Mouse (Mus musculus): Measurements from ENCODE around the gene Sh3pxd2a. TPM values are rescaled to one million over a fixed set of nuclear protein-coding genes. Genes with fewer than 3 reads are reported as not detected.

The Sh3pxd2a gene
- polyA plus RNA-seq, 1 experiment from 2014 or later: 1.8 TPM

- Histone ChIP-seq H3K9me3 (ENCODE audit: control insufficient read depth, low read length) (no peaks in the 10 kb centered on the region), H3K4me3 (ENCODE audit: low read length) (no peak overlapping the region), H3K36me3 (ENCODE audit: control insufficient read depth, insufficient read depth, low read length) (no peaks in the 10 kb centered on the region), H3K4me2 (ENCODE audit: low read length) (peak overlapping the region; percentile 53; the same call in 1 of the 2 replicates), H3K4me1 (ENCODE audit: control insufficient read depth, insufficient read depth, low read depth, low read length) (peaks cover 33% of the 10 kb centered on the region), H3K9ac (ENCODE audit: low read depth, low read length) (peak overlapping the region; percentile 50; the same call in 1 of the 2 replicates), H3K27ac (ENCODE audit: low read depth, low read length) (0 out of 2 replicates have a peak overlapping the region, but pooled peaks have one; percentile 12), H3K27me3 (replicated peaks; ENCODE audit: control insufficient read depth, insufficient read depth, low read length) (0 out of 2 replicates have a peak, but pooled peaks cover 5% of the 10 kb centered on the region)
- 61% methylated on average over 14 of the region's 14 CpGs for WGBS
- no peak for ATAC-seq
Observed at GRCm38 (mm10) chr19:47315091-47315916, 148.9 kb downstream of the Sh3pxd2a start.

- H3K36me3 ChIP-seq (ENCODE audit: control insufficient read depth, insufficient read depth, low read length): no peaks in the 10 kb centered on the region
- peak overlapping the region; percentile 50 for H3K9ac ChIP-seq (ENCODE audit: low read depth, low read length)
- peak overlapping the region; percentile 53 for H3K4me2 ChIP-seq (ENCODE audit: low read length)
- 4% methylated on average over 49 of the region's 49 CpGs for WGBS
- H3K27me3 ChIP-seq (replicated peaks; ENCODE audit: control insufficient read depth, insufficient read depth, low read length): 0 out of 2 replicates have a peak, but pooled peaks cover 5% of the 10 kb centered on the region
- peak; percentile 24; the same call in 1 of the 2 replicates for ATAC-seq
- peak overlapping the region; percentile 26 for H3K4me3 ChIP-seq (ENCODE audit: low read length)
- H3K27ac ChIP-seq (ENCODE audit: low read depth, low read length): peak overlapping the region; percentile 70
- peaks cover 25% of the 10 kb centered on the region for H3K4me1 ChIP-seq (ENCODE audit: control insufficient read depth, insufficient read depth, low read depth, low read length)
- no peaks in the 10 kb centered on the region for H3K9me3 ChIP-seq (ENCODE audit: control insufficient read depth, low read length)
Observed at GRCm38 (mm10) chr19:47314076-47314941, 149.9 kb downstream of the Sh3pxd2a start.

- 6% methylated on average over 11 of the region's 11 CpGs for WGBS
- peaks cover 25% of the 10 kb centered on the region for H3K4me1 ChIP-seq (ENCODE audit: control insufficient read depth, insufficient read depth, low read depth, low read length)
- no peaks in the 10 kb centered on the region for H3K9me3 ChIP-seq (ENCODE audit: control insufficient read depth, low read length)
- peak overlapping the region; percentile 70 for H3K27ac ChIP-seq (ENCODE audit: low read depth, low read length)
- H3K36me3 ChIP-seq (ENCODE audit: control insufficient read depth, insufficient read depth, low read length): no peaks in the 10 kb centered on the region
- 0 out of 2 replicates have a peak, but pooled peaks cover 5% of the 10 kb centered on the region for H3K27me3 ChIP-seq (replicated peaks; ENCODE audit: control insufficient read depth, insufficient read depth, low read length)
- peak; percentile 62 for ATAC-seq
- H3K4me2 ChIP-seq (ENCODE audit: low read length): peak overlapping the region; percentile 53
- H3K9ac ChIP-seq (ENCODE audit: low read depth, low read length): peak overlapping the region; percentile 50
- H3K4me3 ChIP-seq (ENCODE audit: low read length): 0 out of 2 replicates have a peak overlapping the region, but pooled peaks have one; percentile 6
Observed at GRCm38 (mm10) chr19:47313387-47314075, 150.7 kb downstream of the Sh3pxd2a start.

GRCm38 (mm10) chr19:47311162-47311561 lies 153.0 kb downstream of the Sh3pxd2a start:
- no peak for ATAC-seq
- H3K4me2 ChIP-seq (ENCODE audit: low read length): no peak overlapping the region
- WGBS: 86% methylated on average over 4 of the region's 4 CpGs

GRCm38 (mm10) chr19:47309824-47310223 lies 154.4 kb downstream of the Sh3pxd2a start:
- H3K4me1 ChIP-seq (ENCODE audit: control insufficient read depth, insufficient read depth, low read depth, low read length): peaks cover 18% of the 10 kb centered on the region
- H3K9me3 ChIP-seq (ENCODE audit: control insufficient read depth, low read length): no peaks in the 10 kb centered on the region
- no peak overlapping the region for H3K4me3 ChIP-seq (ENCODE audit: low read length)
- ATAC-seq: no peak
- H3K9ac ChIP-seq (ENCODE audit: low read depth, low read length): no peak overlapping the region
- no peak overlapping the region for H3K4me2 ChIP-seq (ENCODE audit: low read length)
- no peaks in the 10 kb centered on the region for H3K27me3 ChIP-seq (replicated peaks; ENCODE audit: control insufficient read depth, insufficient read depth, low read length)
- no peak overlapping the region for H3K27ac ChIP-seq (ENCODE audit: low read depth, low read length)
- 95% methylated on average over 12 of the region's 12 CpGs for WGBS
- no peaks in the 10 kb centered on the region for H3K36me3 ChIP-seq (ENCODE audit: control insufficient read depth, insufficient read depth, low read length)

More at GRCm38 (mm10) chr19:47311162-47311561, 153.0 kb downstream of the Sh3pxd2a start:
- H3K27me3 ChIP-seq (replicated peaks; ENCODE audit: control insufficient read depth, insufficient read depth, low read length): 0 out of 2 replicates have a peak, but pooled peaks cover 5% of the 10 kb centered on the region
- H3K9me3 ChIP-seq (ENCODE audit: control insufficient read depth, low read length): no peaks in the 10 kb centered on the region
- H3K9ac ChIP-seq (ENCODE audit: low read depth, low read length): no peak overlapping the region
- no peak overlapping the region for H3K4me3 ChIP-seq (ENCODE audit: low read length)
- H3K36me3 ChIP-seq (ENCODE audit: control insufficient read depth, insufficient read depth, low read length): no peaks in the 10 kb centered on the region
- H3K4me1 ChIP-seq (ENCODE audit: control insufficient read depth, insufficient read depth, low read depth, low read length): peaks cover 20% of the 10 kb centered on the region
- no peak overlapping the region for H3K27ac ChIP-seq (ENCODE audit: low read depth, low read length)

GRCm38 (mm10) chr19:47306917-47307315 lies 157.3 kb downstream of the Sh3pxd2a start:
- Histone ChIP-seq H3K36me3 (ENCODE audit: control insufficient read depth, insufficient read depth, low read length) (no peaks in the 10 kb centered on the region), H3K9ac (ENCODE audit: low read depth, low read length) (no peak overlapping the region), H3K27me3 (replicated peaks; ENCODE audit: control insufficient read depth, insufficient read depth, low read length) (no peaks in the 10 kb centered on the region), H3K4me3 (ENCODE audit: low read length) (no peak overlapping the region), H3K4me2 (ENCODE audit: low read length) (no peak overlapping the region), H3K4me1 (ENCODE audit: control insufficient read depth, insufficient read depth, low read depth, low read length) (peaks cover 8% of the 10 kb centered on the region), H3K9me3 (ENCODE audit: control insufficient read depth, low read length) (no peaks in the 10 kb centered on the region), H3K27ac (ENCODE audit: low read depth, low read length) (no peak overlapping the region)
- WGBS: 92% methylated on average over 8 of the region's 8 CpGs
- no peak for ATAC-seq

- Histone ChIP-seq H3K27me3 (replicated peaks; ENCODE audit: control insufficient read depth, insufficient read depth, low read length) (no peaks in the 10 kb centered on the region), H3K4me3 (ENCODE audit: low read length) (no peak overlapping the region), H3K36me3 (ENCODE audit: control insufficient read depth, insufficient read depth, low read length) (no peaks in the 10 kb centered on the region), H3K27ac (ENCODE audit: low read depth, low read length) (no peak overlapping the region), H3K9ac (ENCODE audit: low read depth, low read length) (no peak overlapping the region), H3K9me3 (ENCODE audit: control insufficient read depth, low read length) (no peaks in the 10 kb centered on the region), H3K4me1 (ENCODE audit: control insufficient read depth, insufficient read depth, low read depth, low read length) (peaks cover 14% of the 10 kb centered on the region), H3K4me2 (ENCODE audit: low read length) (no peak overlapping the region)
- no peak for ATAC-seq
- 92% methylated on average over 14 of the region's 14 CpGs for WGBS
Observed at GRCm38 (mm10) chr19:47306128-47306916, 157.9 kb downstream of the Sh3pxd2a start.

- H3K9me3 ChIP-seq (ENCODE audit: control insufficient read depth, low read length): no peaks in the 10 kb centered on the region
- H3K9ac ChIP-seq (ENCODE audit: low read depth, low read length): no peak overlapping the region
- H3K27ac ChIP-seq (ENCODE audit: low read depth, low read length): no peak overlapping the region
- no peaks in the 10 kb centered on the region for H3K36me3 ChIP-seq (ENCODE audit: control insufficient read depth, insufficient read depth, low read length)
- ATAC-seq: no peak
- H3K4me2 ChIP-seq (ENCODE audit: low read length): no peak overlapping the region
- H3K27me3 ChIP-seq (replicated peaks; ENCODE audit: control insufficient read depth, insufficient read depth, low read length): no peaks in the 10 kb centered on the region
- H3K4me3 ChIP-seq (ENCODE audit: low read length): no peak overlapping the region
- WGBS: 86% methylated on average over 10 of the region's 10 CpGs
- peaks cover 18% of the 10 kb centered on the region for H3K4me1 ChIP-seq (ENCODE audit: control insufficient read depth, insufficient read depth, low read depth, low read length)
Observed at GRCm38 (mm10) chr19:47305401-47305800, 158.8 kb downstream of the Sh3pxd2a start.

All from hindbrain, embryonic 16.5 days (tissue).